Mouse (Mus musculus): Measurements from ENCODE around the gene Pidd1.

DNA sequence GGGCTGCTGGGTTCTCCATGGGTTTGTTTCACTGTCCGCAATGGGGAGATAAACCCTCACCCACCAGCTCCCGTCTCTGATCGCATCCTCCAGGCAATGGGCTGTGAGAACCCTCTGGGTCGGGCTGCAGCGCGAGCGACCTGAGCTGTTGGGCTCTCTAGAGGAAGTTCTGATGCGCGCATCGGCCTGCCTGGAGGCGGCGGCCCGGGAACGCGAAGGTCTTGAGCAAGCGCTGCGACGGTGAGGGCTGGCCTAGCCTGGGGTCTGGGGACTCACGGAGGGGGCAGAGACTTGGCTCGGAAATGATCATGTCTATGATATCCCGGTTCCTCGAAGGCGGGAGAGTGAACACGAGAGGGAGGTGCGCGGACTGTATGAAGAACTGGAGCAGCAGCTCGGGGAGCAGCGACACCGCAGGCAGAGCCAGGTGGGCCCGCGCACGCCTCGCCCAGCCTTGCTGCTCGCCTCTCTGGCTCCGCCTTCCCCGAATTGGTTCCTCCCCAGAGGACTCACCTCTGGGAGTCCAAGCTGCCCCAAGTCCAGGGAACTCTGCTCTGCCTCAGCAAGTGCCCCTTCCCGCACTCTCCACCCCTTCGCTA lies 20.9 kb upstream of the Pidd1 start:
- TF ChIP-seq CTCF (IDR thresholded peaks at IDR 0.05; ENCODE audit: control insufficient read depth, insufficient read depth, insufficient replicate concordance, low read depth, low read length) (no peak), POLR2A (IDR thresholded peaks at IDR 0.05; ENCODE audit: control insufficient read depth, low read depth, low read length) (no peak)

Measured in testis, adult 2 months (tissue).